8 mouse cellular contexts compared by ENCODE assay signal in genomic region chr5:28465099-28465406, GRCm38 (mm10). TPM values are rescaled to one million over a fixed set of nuclear protein-coding genes. Genes with fewer than 3 reads are reported as not detected.
DNase-seq lines count a peak whose midpoint lies in the region; ATAC-seq lines count a peak whose summit lies in the region.

No protein-coding gene starts in this region.

- no peaks in the 10 kb centered on the region for H3K9me3 ChIP-seq in heart, embryonic 14.5 days (ENCODE audit: control insufficient read depth, low read length)
- no peaks in the 10 kb centered on the region for H3K9me3 ChIP-seq in hindbrain, embryonic 15.5 days
- no peaks in the 10 kb centered on the region for H3K9me3 ChIP-seq in midbrain, embryonic 16.5 days (replicated peaks; ENCODE audit: control insufficient read depth, low read length, poor library complexity, severe bottlenecking)

- no peaks in the 10 kb centered on the region for H3K36me3 ChIP-seq in heart, embryonic 14.5 days (ENCODE audit: control insufficient read depth, insufficient read depth, low read length)
- no peaks in the 10 kb centered on the region for H3K36me3 ChIP-seq in hindbrain, embryonic 15.5 days
- H3K36me3 ChIP-seq in midbrain, embryonic 16.5 days (ENCODE audit: control insufficient read depth, insufficient read depth, low read length): no peaks in the 10 kb centered on the region

- DNase-seq in heart, postnatal 14 days: no peak
- peak; percentile 43 for DNase-seq in embryo, embryonic 10 days (ENCODE audit: low spot score)
- peak; percentile 79 to 82 for DNase-seq in left cerebral cortex, postnatal 36 days (ENCODE audit: low spot score in 2 of 2)
- DNase-seq in gastrocnemius, adult 18-20 months (ENCODE audit: low spot score): no peak

- peak overlapping the region; percentile 88 for H3K4me2 ChIP-seq in heart, embryonic 14.5 days (ENCODE audit: low read length)
- H3K4me2 ChIP-seq in hindbrain, embryonic 15.5 days: peak overlapping the region; percentile 99
- peak overlapping the region; percentile 87 for H3K4me2 ChIP-seq in midbrain, embryonic 16.5 days (ENCODE audit: low read length)

- intact Hi-C loops in heart, postnatal 14 days (cut with DNase I): no loop called here
- intact Hi-C loops in left cerebral cortex, postnatal 36 days (cut with DNase I): loop anchor here (5.0 kb wide), 1 partner anchor 732 kb away; the partner anchor contains the start of gene Rnf32

- no peak overlapping the region for H3K27ac ChIP-seq in heart, embryonic 14.5 days (replicated peaks in 1 of 2; ENCODE audit: control insufficient read depth in 1 of 2, insufficient read depth in 1 of 2, low read depth in 2 of 2, low read length in 2 of 2)
- peak overlapping the region; percentile 36 for H3K27ac ChIP-seq in hindbrain, embryonic 15.5 days (replicated peaks)
- no peak overlapping the region for H3K27ac ChIP-seq in midbrain, embryonic 16.5 days (ENCODE audit: low read length)

- peak overlapping the region; percentile 49 to 50 for H3K4me3 ChIP-seq in heart, embryonic 14.5 days (ENCODE audit: control insufficient read depth in 1 of 2, insufficient read depth in 1 of 2, low read depth in 1 of 2, low read length in 2 of 2)
- peak overlapping the region; percentile 54 for H3K4me3 ChIP-seq in hindbrain, embryonic 15.5 days
- peak overlapping the region; percentile 58 for H3K4me3 ChIP-seq in midbrain, embryonic 16.5 days (ENCODE audit: low read depth, low read length)

- peaks cover 98% of the 10 kb centered on the region for H3K27me3 ChIP-seq in heart, embryonic 14.5 days (ENCODE audit: control insufficient read depth, insufficient read depth, low read length)
- H3K27me3 ChIP-seq in hindbrain, embryonic 15.5 days: peaks cover 83% of the 10 kb centered on the region
- peaks cover 66% of the 10 kb centered on the region for H3K27me3 ChIP-seq in midbrain, embryonic 16.5 days (ENCODE audit: control insufficient read depth, insufficient read depth, low read depth, low read length)

- no peak for ATAC-seq in heart, embryonic 14.5 days (ENCODE audit: insufficient number of reproducible peaks, insufficient read depth, low FRiP score, low read depth)
- ATAC-seq in hindbrain, embryonic 15.5 days (ENCODE audit: low FRiP score, low read depth): peak; percentile 73
- peak; percentile 59 for ATAC-seq in midbrain, embryonic 16.5 days
- ATAC-seq in erythroid progenitor cell, adult 5-6 weeks (replicated peaks; ENCODE audit: low FRiP score, poor library complexity, severe bottlenecking): no peak

- H3K9ac ChIP-seq in heart, embryonic 14.5 days (ENCODE audit: low read length): no peak overlapping the region
- peak overlapping the region; percentile 48 for H3K9ac ChIP-seq in hindbrain, embryonic 15.5 days
- H3K9ac ChIP-seq in midbrain, embryonic 16.5 days (ENCODE audit: low read depth, low read length): peak overlapping the region; percentile 66

- WGBS in heart, embryonic 14.5 days: 1% methylated on average over 29 of the region's 29 CpGs
- WGBS in hindbrain, embryonic 15.5 days: 0% methylated on average over 28 of the region's 29 CpGs
- WGBS in midbrain, embryonic 16.5 days: 0% methylated on average over 29 of the region's 29 CpGs

- peaks cover 2 to 22% of the 10 kb centered on the region in 2 experiments; a peak in 3 of 4 replicates for H3K4me1 ChIP-seq in heart, embryonic 14.5 days (ENCODE audit: control insufficient read depth in 2 of 2, insufficient read depth in 2 of 2, low read length in 2 of 2)
- peaks cover 49% of the 10 kb centered on the region for H3K4me1 ChIP-seq in hindbrain, embryonic 15.5 days (replicated peaks)
- peaks cover 24% of the 10 kb centered on the region for H3K4me1 ChIP-seq in midbrain, embryonic 16.5 days (ENCODE audit: control insufficient read depth, insufficient read depth, low read length)

RNA-seq across cellular contexts. Expression of gene Shh, which starts 2.0 kb away (rescaled TPM):
- not detected in 2 replicates for polyA plus RNA-seq in heart, embryonic 14.5 days (2014; fragmentation: Nextera tagmentation; extraction: Ambion mirVana)
- not detected for total RNA-seq in heart, postnatal 14 days (2021)
- polyA plus RNA-seq in hindbrain, embryonic 15.5 days (2015; fragmentation: Nextera tagmentation; extraction: Ambion mirVana): 1.5 and 2.0 TPM in 2 replicates
- 1 to 10 TPM; 2.7 to 3.5 TPM for total RNA-seq in left cerebral cortex, postnatal 36 days (2021)
- 0.83 and 1.0 TPM in 2 replicates for polyA plus RNA-seq in midbrain, embryonic 16.5 days (2015; fragmentation: Nextera tagmentation; extraction: Ambion mirVana)
- not detected for total RNA-seq in gastrocnemius, adult 18-20 months (2021)
- not detected in 2 replicates for total RNA-seq in erythroid progenitor cell, adult 5-6 weeks (2015; ENCODE audit: low replicate concordance)
- not detected in 2 replicates for total RNA-seq in erythroid progenitor cell, adult 5-6 weeks (2017; ENCODE audit: low replicate concordance)

Comparison
In these comparisons a context has a peak if more than half of its experiments do, and no peak if none do; other contexts are left out.
1. ATAC-seq: peak in hindbrain, embryonic 15.5 days (single experiment) and midbrain, embryonic 16.5 days (single experiment); none in heart, embryonic 14.5 days (single experiment) and erythroid progenitor cell, adult 5-6 weeks (single experiment).
2. DNase-seq: peak in embryo, embryonic 10 days (single experiment) and left cerebral cortex, postnatal 36 days (2 of 2); none in heart, postnatal 14 days (0 of 2) and gastrocnemius, adult 18-20 months (single experiment).
3. Peak in every context shown above with its lines, with median percentiles within 50 percentile points of each other: H3K4me2 ChIP-seq and H3K4me3 ChIP-seq.